ENCODE assay signal across 16 mouse cellular contexts in the genomic region with DNA sequence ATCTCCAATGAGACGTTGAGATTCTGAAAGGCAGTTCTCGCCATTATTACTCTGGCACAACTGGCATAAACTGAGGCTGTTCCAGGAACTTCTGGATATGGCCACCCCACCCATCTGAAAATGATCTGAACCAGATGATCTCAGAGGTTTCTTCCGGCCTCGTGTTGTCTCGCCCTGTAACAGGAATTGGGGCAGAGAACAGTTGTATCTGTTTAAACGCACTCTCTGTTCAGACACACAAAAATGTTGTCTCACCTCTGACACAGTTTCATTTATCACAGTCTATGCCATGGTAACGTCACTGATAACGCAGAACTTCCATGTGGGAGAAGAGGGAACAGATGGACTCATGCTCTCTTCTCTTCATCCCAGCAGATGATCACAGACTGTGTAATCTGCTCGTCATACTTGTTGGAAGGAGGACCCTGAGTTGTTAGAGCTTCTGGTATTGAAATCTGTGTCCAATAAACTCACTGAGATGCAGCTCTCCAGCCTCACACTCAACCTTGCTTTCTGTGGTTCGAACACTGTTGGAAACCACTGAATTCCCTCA.
DNase-seq lines count a peak whose midpoint lies in the region; TF ChIP-seq lines count a peak whose summit lies in the region.
"Had no signal": no experiment of that assay in that cellular context is flagged by ENCODE, and none has a peak within 500 bp of the region (broad histone marks: within the 10 kb centered on the region; RNA-seq: fewer than 3 reads in every experiment).

No protein-coding gene starts in this region.

- H3K36me3 ChIP-seq in C2C12 (ENCODE audit: control insufficient read depth, insufficient read depth): no peaks in the 10 kb centered on the region
- H3K36me3 ChIP-seq: embryonic facial prominence, embryonic 13.5 days; heart, embryonic 12.5 days; neural tube, embryonic 13.5 days had no signal

- H3K27me3 ChIP-seq in C2C12 (ENCODE audit: control insufficient read depth, insufficient read depth, insufficient read length): no peaks in the 10 kb centered on the region
- H3K27me3 ChIP-seq: embryonic facial prominence, embryonic 13.5 days; forebrain, embryonic 13.5 days; heart, embryonic 12.5 days; neural tube, embryonic 13.5 days had no signal

- intact Hi-C loops in gastrocnemius, adult 2 months (cut with DNase I): loop anchor here (10.0 kb wide), 1 partner anchor 512 kb away; no protein-coding TSS in a partner anchor

- H3ac ChIP-seq in C2C12 (ENCODE audit: control insufficient read depth, insufficient read length, low read depth): no peak overlapping the region

- no peak for DNase-seq in gastrocnemius, adult 2 months
- no peak for DNase-seq in gastrocnemius, postnatal 10 days
- peak; percentile 41 to 68 for DNase-seq in lung, adult 18-20 months
- DNase-seq in lung, postnatal 10 days: no peak
- DNase-seq in fibroblast of lung, adult 2 months (ENCODE audit: low read depth): peak; percentile 18
- DNase-seq in ovary, postnatal 14 days (ENCODE audit: low spot score): no peak
- no peak for DNase-seq in embryo, embryonic 10.5 days (ENCODE audit: low spot score)
- DNase-seq: cerebellum, adult 18-20 months; heart, postnatal 4 days; right cerebral cortex, postnatal 4 days had no signal

- peak overlapping the region; percentile 68 for H3K27ac ChIP-seq in gastrocnemius, adult 2 months
- H3K27ac ChIP-seq: embryonic facial prominence, embryonic 13.5 days; forebrain, embryonic 13.5 days; liver, embryonic 14.5 days; neural tube, embryonic 13.5 days had no signal

- no peak for TF ChIP-seq CTCF in gastrocnemius, adult 2 months (IDR thresholded peaks at IDR 0.05)
- no peak for TF ChIP-seq CTCF in C2C12 (IDR thresholded peaks at IDR 0.05; ENCODE audit: control insufficient read depth, insufficient read depth, insufficient read length)

- H3K4me3 ChIP-seq in gastrocnemius, adult 2 months: no peak overlapping the region
- no peak overlapping the region for H3K4me3 ChIP-seq in C2C12 (ENCODE audit: insufficient read depth, poor library complexity, severe bottlenecking)
- H3K4me3 ChIP-seq: embryonic facial prominence, embryonic 13.5 days; forebrain, embryonic 13.5 days; heart, embryonic 12.5 days; neural tube, embryonic 13.5 days had no signal

- no peaks in the 10 kb centered on the region for H3K79me3 ChIP-seq in C2C12 (ENCODE audit: low read depth)

- no peaks in the 10 kb centered on the region for H3K79me2 ChIP-seq in C2C12 (ENCODE audit: control insufficient read depth, insufficient read depth)

TF ChIP-seq in C2C12, 6 proteins besides CTCF, POLR2A, EP300 and RAD21:
- no peak for TF ChIP-seq CEBPB (IDR thresholded peaks at IDR 0.05; ENCODE audit: low read depth)
- peak; percentile 7 for TF ChIP-seq MYOD1 (IDR thresholded peaks at IDR 0.05; ENCODE audit: control insufficient read depth, insufficient read length, low read depth)
TF ChIP-seq in C2C12: peak in this region for 1.

Comparison
In these comparisons a context has a peak if more than half of its experiments do, and no peak if none do; other contexts are left out.
1. DNase-seq: peak in lung, adult 18-20 months (2 of 2) and fibroblast of lung, adult 2 months (single experiment); none in gastrocnemius, adult 2 months (single experiment), gastrocnemius, postnatal 10 days (single experiment), lung, postnatal 10 days (single experiment), ovary, postnatal 14 days (single experiment) and embryo, embryonic 10.5 days (single experiment).